Comparison of ENCODE assay signal across 8 mouse cellular contexts in the genomic region with DNA sequence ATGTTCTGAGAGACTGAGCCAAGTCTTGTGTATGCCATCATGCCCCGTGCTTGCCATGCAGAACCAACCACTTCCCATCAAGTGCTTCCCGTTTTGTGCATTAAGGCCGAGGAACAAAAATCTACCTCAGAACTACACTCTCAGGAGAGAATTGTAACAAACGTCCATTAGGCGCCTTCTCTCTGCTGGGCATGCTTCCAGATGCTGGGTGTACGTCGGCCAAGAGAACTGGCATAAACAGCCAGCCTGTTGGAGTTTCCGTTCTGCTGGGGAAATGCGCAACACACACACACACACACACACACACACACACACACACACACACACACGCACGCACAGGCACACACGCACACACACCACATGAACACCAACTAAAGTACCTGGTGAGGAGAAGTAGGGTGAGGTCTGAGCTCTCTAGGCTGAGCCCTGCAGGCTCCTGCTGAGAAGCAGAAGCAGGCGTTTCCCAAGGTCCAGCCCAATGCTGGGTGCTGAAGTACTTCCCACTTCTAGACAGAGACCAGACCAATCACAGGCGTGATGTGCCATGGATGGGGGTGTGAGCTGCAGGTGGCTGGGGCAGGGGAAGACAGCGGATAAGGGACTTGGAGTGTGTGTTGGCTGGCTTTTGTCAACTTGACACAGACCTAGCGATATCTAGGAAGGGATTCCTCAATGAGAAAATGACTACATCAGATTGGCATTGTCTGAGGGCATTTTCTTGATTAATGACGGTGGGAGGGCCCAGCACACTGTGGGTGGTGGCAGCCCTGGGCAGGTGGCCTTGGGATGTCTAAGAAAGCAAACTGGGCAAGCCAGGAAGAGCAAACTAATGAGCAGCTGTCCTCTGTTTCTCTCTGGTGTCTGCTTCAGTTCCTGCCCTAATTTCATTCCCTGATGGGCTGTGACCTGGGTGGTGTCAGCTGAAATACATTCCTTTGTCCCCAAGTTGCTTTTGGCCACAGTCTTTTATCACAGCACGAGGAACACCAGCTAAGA. TPM values are rescaled to one million over a fixed set of nuclear protein-coding genes. Genes with fewer than 3 reads are reported as not detected.
DNase-seq lines count a peak whose midpoint lies in the region; ATAC-seq lines count a peak whose summit lies in the region.

No protein-coding gene starts in this region.

- no peak for ATAC-seq in heart, embryonic 11.5 days (replicated peaks; ENCODE audit: insufficient number of reproducible peaks, low FRiP score, low TSS enrichment)

- 63% methylated on average over 18 of the region's 18 CpGs for WGBS in heart, embryonic 11.5 days (ENCODE audit: insufficient replicate concordance)

- no peak overlapping the region for H3K4me2 ChIP-seq in heart, embryonic 11.5 days

- no peak overlapping the region for H3K4me3 ChIP-seq in heart, embryonic 11.5 days (ENCODE audit: low read depth, low read length)

- no peaks in the 10 kb centered on the region for H3K36me3 ChIP-seq in heart, embryonic 11.5 days (ENCODE audit: control insufficient read depth, insufficient read depth, low read length)

- 0 out of 2 replicates have a peak, but pooled peaks cover 3% of the 10 kb centered on the region for H3K27me3 ChIP-seq in heart, embryonic 11.5 days (ENCODE audit: control insufficient read depth, insufficient read depth, low read length)

- no peak overlapping the region for H3K9ac ChIP-seq in heart, embryonic 11.5 days (ENCODE audit: low read depth, low read length)

- no peak overlapping the region for H3K27ac ChIP-seq in heart, embryonic 11.5 days (ENCODE audit: low read depth, low read length)

- peaks cover 29% of the 10 kb centered on the region for H3K4me1 ChIP-seq in heart, embryonic 11.5 days (ENCODE audit: control insufficient read depth, insufficient read depth, low read length)

- no peaks in the 10 kb centered on the region for H3K9me3 ChIP-seq in heart, embryonic 11.5 days (replicated peaks; ENCODE audit: control insufficient read depth, low read length)

- peak; percentile 96 for DNase-seq in heart, adult 11 months
- peak; percentile 62 for DNase-seq in MEL-GATA-1-ER (ENCODE audit: extremely low read depth, low read depth)
- peak; percentile 78 for DNase-seq in cerebellum, adult 9-11 months
- peak; percentile 66 to 71 for DNase-seq in heart, postnatal 36 days
- peak; percentile 90 for DNase-seq in left cerebral cortex, postnatal 4 days
- DNase-seq in right cerebral cortex, adult 2 months (ENCODE audit: low spot score in 2 of 2) = peak; percentile 89 to 90
- no peak for DNase-seq in yolk sac, embryonic 10.5 days (ENCODE audit: low spot score)

- intact Hi-C loops in heart, postnatal 36 days (cut with DNase I) = no loop called here
- intact Hi-C loops in left cerebral cortex, postnatal 4 days (cut with DNase I) = no loop called here

RNA-seq across cellular contexts. Expression of gene Lemd2, which starts 38.2 kb away (rescaled TPM):
- 6.7 and 8.4 TPM in 2 replicates for polyA plus RNA-seq in heart, embryonic 11.5 days (2014; fragmentation: Nextera tagmentation; extraction: Ambion mirVana)
- 10 to 100 TPM; 29.0 to 29.1 TPM for total RNA-seq in heart, postnatal 36 days (2021)
- 10 to 100 TPM; 64.7 to 67.8 TPM for total RNA-seq in left cerebral cortex, postnatal 4 days (2021)
